Mouse (Mus musculus) C2C12 (cell line): Measurements from ENCODE around the gene Plekhb1.

ENCODE experiments used
- CEBPB ChIP-seq: IDR thresholded peaks from one replicate; pipeline ENCODE4 v1.6.1; 2011; ENCODE audit warnings: low read depth, mild to moderate bottlenecking, control low read depth, moderate library complexity
- CTCF ChIP-seq: IDR thresholded peaks from one replicate; pipeline ENCODE4 v1.5.1; 2011; ENCODE audit not compliant: control insufficient read depth, insufficient read depth, insufficient read length
- MAX ChIP-seq: IDR thresholded peaks from one replicate; pipeline ENCODE4 v1.6.1; 2011; ENCODE audit warnings: mild to moderate bottlenecking, control low read depth
- MYOD1 ChIP-seq: IDR thresholded peaks from one replicate; pipeline ENCODE4 v1.6.1; 2011; ENCODE audit warnings: low read depth; ENCODE audit not compliant: control insufficient read depth, insufficient read length
- USF1 ChIP-seq: IDR thresholded peaks from one replicate; pipeline ENCODE4 v1.6.1; 2011; ENCODE audit warnings: low read depth, mild to moderate bottlenecking, control low read depth, moderate library complexity

DNA sequence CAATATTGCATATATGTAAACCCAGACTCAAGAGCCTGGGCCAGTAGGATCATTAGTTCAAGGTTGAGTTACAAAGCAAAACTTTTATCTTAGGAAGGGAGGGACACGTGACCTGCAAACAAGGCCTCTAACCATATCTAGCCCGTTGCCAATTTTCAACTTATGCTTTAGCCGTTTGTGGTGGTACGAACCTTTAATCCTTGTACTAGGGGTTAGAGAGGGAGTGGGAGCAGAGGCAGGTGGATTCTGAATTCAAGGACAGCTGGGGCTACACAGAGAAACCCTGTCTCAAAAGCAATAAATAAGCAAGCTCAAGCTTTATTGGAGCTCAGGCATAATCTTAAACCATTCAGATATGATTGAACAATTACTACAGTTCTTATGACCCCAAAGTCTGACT, 19.8 kb downstream of the Plekhb1 start:
- no peak for TF ChIP-seq CTCF
- TF ChIP-seq CEBPB = no peak
- no peak for TF ChIP-seq MAX
- TF ChIP-seq USF1 = no peak
- TF ChIP-seq MYOD1 = no peak
